Mouse (Mus musculus): ENCODE results near the gene Pbld2.

Pbld2 gene

GRCm38 (mm10) chr10:63023749-63024579 lies at the start of gene Pbld2, which contains the start of gene Hnrnph3:
Gene Pbld2, plus strand, starts transcription at chr10:63024315.
Gene Hnrnph3, minus strand, starts transcription at chr10:63024217.
- ATAC-seq (ENCODE audit: low TSS enrichment): peak; percentile 69

GRCm38 (mm10) chr10:62979667-62980038 lies 44.5 kb upstream of the Pbld2 start:
- peak; percentile 55 for ATAC-seq (ENCODE audit: low TSS enrichment)

GRCm38 (mm10) chr10:62980039-62980954 lies 43.8 kb upstream of the Pbld2 start, which contains the start of gene Rufy2:
Gene Rufy2, plus strand, starts transcription at chr10:62980223.
- ATAC-seq (ENCODE audit: low TSS enrichment): peak; percentile 75

- ATAC-seq (ENCODE audit: low TSS enrichment): no peak
Measured at GRCm38 (mm10) chr10:62984072-62984471, 40.0 kb upstream of the Pbld2 start.

GRCm38 (mm10) chr10:62984495-62984894 lies 39.6 kb upstream of the Pbld2 start:
- no peak for ATAC-seq (ENCODE audit: low TSS enrichment)

- no peak for ATAC-seq (ENCODE audit: low TSS enrichment)
Measured at GRCm38 (mm10) chr10:62987341-62987740, 36.8 kb upstream of the Pbld2 start.

GRCm38 (mm10) chr10:62990636-62991035 lies 33.5 kb upstream of the Pbld2 start:
- no peak for ATAC-seq (ENCODE audit: low TSS enrichment)

- ATAC-seq (ENCODE audit: low TSS enrichment): no peak
Measured at GRCm38 (mm10) chr10:62993991-62994390, 30.1 kb upstream of the Pbld2 start.

GRCm38 (mm10) chr10:63000584-63000983 lies 23.5 kb upstream of the Pbld2 start:
- peak; percentile 84 for ATAC-seq (ENCODE audit: low TSS enrichment)

GRCm38 (mm10) chr10:63003252-63003651 lies 20.9 kb upstream of the Pbld2 start:
- no peak for ATAC-seq (ENCODE audit: low TSS enrichment)

- peak; percentile 31 for ATAC-seq (ENCODE audit: low TSS enrichment)
Measured at GRCm38 (mm10) chr10:63004556-63004955, 19.6 kb upstream of the Pbld2 start.

- ATAC-seq (ENCODE audit: low TSS enrichment): no peak
Measured at GRCm38 (mm10) chr10:63008193-63008592, 15.9 kb upstream of the Pbld2 start.

- no peak for ATAC-seq (ENCODE audit: low TSS enrichment)
Measured at GRCm38 (mm10) chr10:63010268-63010667, 13.8 kb upstream of the Pbld2 start.

GRCm38 (mm10) chr10:63011556-63011955 lies 12.6 kb upstream of the Pbld2 start:
- ATAC-seq (ENCODE audit: low TSS enrichment): no peak

- ATAC-seq (ENCODE audit: low TSS enrichment): no peak
Measured at GRCm38 (mm10) chr10:63013476-63013875, 10.6 kb upstream of the Pbld2 start.

- ATAC-seq (ENCODE audit: low TSS enrichment): no peak
Measured at GRCm38 (mm10) chr10:63014168-63014567, 9.9 kb upstream of the Pbld2 start.

GRCm38 (mm10) chr10:63019304-63019703 lies 4.8 kb upstream of the Pbld2 start:
- no peak for ATAC-seq (ENCODE audit: low TSS enrichment)

GRCm38 (mm10) chr10:63021702-63022101 lies 2.4 kb upstream of the Pbld2 start:
- no peak for ATAC-seq (ENCODE audit: low TSS enrichment)

- no peak for ATAC-seq (ENCODE audit: low TSS enrichment)
Measured at GRCm38 (mm10) chr10:63022541-63023120, 1.5 kb upstream of the Pbld2 start.

GRCm38 (mm10) chr10:63023121-63023748 lies 880 bp upstream of the Pbld2 start:
- ATAC-seq (ENCODE audit: low TSS enrichment): peak; percentile 55

- ATAC-seq (ENCODE audit: low TSS enrichment): peak; percentile 22
Measured at GRCm38 (mm10) chr10:63024580-63024910, 430 bp downstream of the Pbld2 start.

- no peak for ATAC-seq (ENCODE audit: low TSS enrichment)
Measured at GRCm38 (mm10) chr10:63025016-63025415, 901 bp downstream of the Pbld2 start.

Data from frontal cortex, adult (tissue).